Mouse (Mus musculus) forebrain, embryonic 12.5 days (tissue): Measurements from ENCODE around the gene Gm38394. TPM values are rescaled to one million over a fixed set of nuclear protein-coding genes. Genes with fewer than 3 reads are reported as not detected.
"Not testable (repeated sequence)": the region's sequence is repeated elsewhere in the genome, so short reads cannot be mapped to it uniquely, and the experiment has no call there.

ENCODE experiments used
- ATAC-seq: fragments of 200-750 bp; cut with Nextera tagmentation; 2 replicates; pipeline ENCODE4 v1.8.0; 2017; ENCODE audit warnings: moderate TSS enrichment; ENCODE audit not compliant: low FRiP score
- H3K27ac ChIP-seq: fragments of 300-500 bp; sonication (generic); 2 replicates; pipeline ENCODE4 v1.5.1; 2016; ENCODE audit warnings: mild to moderate bottlenecking
- H3K27me3 ChIP-seq: fragments of 300-500 bp; sonication (generic); 2 replicates; pipeline ENCODE4 v1.6.1; 2016; ENCODE audit warnings: mild to moderate bottlenecking
- H3K36me3 ChIP-seq: fragments of 300-500 bp; sonication (generic); replicated peaks from 2 replicates; pipeline ENCODE4 v1.6.1; 2016; ENCODE audit warnings: mild to moderate bottlenecking
- H3K4me1 ChIP-seq: fragments of 300-500 bp; sonication (generic); 2 replicates; pipeline ENCODE4 v1.6.1; 2016
- H3K4me2 ChIP-seq: fragments of 300-500 bp; sonication (generic); 2 replicates; pipeline ENCODE4 v1.6.1; 2016; ENCODE audit warnings: mild to moderate bottlenecking, moderate library complexity
- H3K4me3 ChIP-seq: fragments of 300-500 bp; sonication (generic); replicated peaks from 2 replicates; pipeline ENCODE4 v1.5.1; 2016; ENCODE audit warnings: mild to moderate bottlenecking
- H3K9ac ChIP-seq: fragments of 300-500 bp; sonication (generic); 2 replicates; pipeline ENCODE4 v1.6.1; 2016; ENCODE audit warnings: mild to moderate bottlenecking
- H3K9me3 ChIP-seq: fragments of 300-500 bp; sonication (generic); 2 replicates; pipeline ENCODE4 v1.6.1; 2016
- WGBS: fragments of 180-500 bp; shearing (Covaris S2); methylation state at CpG from one replicate; pipeline ENCODE4 v1.1.7; 2016; 5-methylcytosine and 5-hydroxymethylcytosine counted together
- polyA plus RNA-seq: library from polyadenylated mRNA; unstranded; fragments of >200 nt; fragmentation: Nextera tagmentation; extraction: Ambion mirVana; gene quantifications from 2 replicates; pipeline ENCODE4 v1.2.1, GENCODE M21; 2016

The Gm38394 gene
- 6.3 and 6.4 TPM in 2 replicates for polyA plus RNA-seq

- ATAC-seq: peak; percentile 99
- peak within 1 kb of the TSS; percentile 88 for H3K4me3 ChIP-seq
- H3K4me2 ChIP-seq: peak within 1 kb of the TSS; percentile 90
- H3K36me3 ChIP-seq: peaks cover 29% of the 10 kb centered on the region
- no peaks in the 10 kb centered on the region for H3K9me3 ChIP-seq
- WGBS: 3% methylated on average over 26 of the region's 26 CpGs
- H3K27me3 ChIP-seq: no peaks in the 10 kb centered on the region
- peak within 1 kb of the TSS; percentile 86 for H3K9ac ChIP-seq
- H3K27ac ChIP-seq: peak within 1 kb of the TSS; percentile 91
- peaks cover 35% of the 10 kb centered on the region for H3K4me1 ChIP-seq
Observed at GRCm38 (mm10) chr1:133661203-133661933, at the start of gene Gm38394. Gene Gm38394 (minus strand): TSS chr1:133661318.

GRCm38 (mm10) chr1:133710895-133711294, 49.8 kb upstream of the Gm38394 start:
- H3K9ac ChIP-seq: no peak overlapping the region
- H3K4me1 ChIP-seq: peaks cover 29% of the 10 kb centered on the region
- no peaks in the 10 kb centered on the region for H3K27me3 ChIP-seq
- WGBS: 35% methylated on average over 6 of the region's 6 CpGs
- H3K9me3 ChIP-seq: no peaks in the 10 kb centered on the region
- peaks cover 13% of the 10 kb centered on the region for H3K36me3 ChIP-seq
- ATAC-seq: no peak
- H3K4me3 ChIP-seq: no peak overlapping the region
- H3K4me2 ChIP-seq: no peak overlapping the region
- 0 out of 2 replicates have a peak overlapping the region, but pooled peaks have one; percentile 0 for H3K27ac ChIP-seq

GRCm38 (mm10) chr1:133709292-133709691, 48.2 kb upstream of the Gm38394 start:
- WGBS: 89% methylated on average over 3 of the region's 3 CpGs
- no peak overlapping the region for H3K27ac ChIP-seq
- peaks cover 25% of the 10 kb centered on the region for H3K4me1 ChIP-seq

GRCm38 (mm10) chr1:133701824-133702223, 40.7 kb upstream of the Gm38394 start:
- not testable (repeated sequence) for H3K36me3 ChIP-seq, H3K4me3 ChIP-seq, H3K9me3 ChIP-seq, H3K27ac ChIP-seq, H3K4me2 ChIP-seq, ATAC-seq, H3K27me3 ChIP-seq, H3K4me1 ChIP-seq, H3K9ac ChIP-seq
- WGBS: 6% methylated on average over 1 of the region's 2 CpGs

More at GRCm38 (mm10) chr1:133709292-133709691, 48.2 kb upstream of the Gm38394 start:
- ATAC-seq: no peak
- no peak overlapping the region for H3K4me3 ChIP-seq
- H3K9ac ChIP-seq: no peak overlapping the region
- peaks cover 6% of the 10 kb centered on the region; the same call in 1 of the 2 replicates for H3K36me3 ChIP-seq
- H3K4me2 ChIP-seq: no peak overlapping the region
- no peaks in the 10 kb centered on the region for H3K27me3 ChIP-seq
- H3K9me3 ChIP-seq: no peaks in the 10 kb centered on the region

GRCm38 (mm10) chr1:133697935-133698620, 37.0 kb upstream of the Gm38394 start:
- Histone ChIP-seq H3K9me3 (no peaks in the 10 kb centered on the region), H3K4me2 (no peak overlapping the region), H3K27ac (no peak overlapping the region), H3K4me1 (peaks cover 24% of the 10 kb centered on the region), H3K27me3 (peaks cover 4% of the 10 kb centered on the region; the same call in 1 of the 2 replicates), H3K4me3 (no peak overlapping the region), H3K36me3 (no peaks in the 10 kb centered on the region), H3K9ac (no peak overlapping the region)
- 94% methylated on average over 12 of the region's 12 CpGs for WGBS
- ATAC-seq: no peak

GRCm38 (mm10) chr1:133695901-133696300, 34.8 kb upstream of the Gm38394 start:
- no peak; the same call in 1 of the 2 replicates for ATAC-seq
- Histone ChIP-seq H3K4me2 (no peak overlapping the region), H3K36me3 (no peaks in the 10 kb centered on the region), H3K27me3 (peaks cover 4% of the 10 kb centered on the region; the same call in 1 of the 2 replicates), H3K4me1 (peaks cover 24% of the 10 kb centered on the region), H3K27ac (peak overlapping the region; percentile 59), H3K9me3 (no peaks in the 10 kb centered on the region), H3K9ac (no peak overlapping the region), H3K4me3 (no peak overlapping the region)
- WGBS: 30% methylated on average over 7 of the region's 7 CpGs

GRCm38 (mm10) chr1:133694876-133695275, 33.8 kb upstream of the Gm38394 start:
- Histone ChIP-seq H3K27ac (no peak overlapping the region), H3K4me2 (no peak overlapping the region), H3K36me3 (no peaks in the 10 kb centered on the region), H3K27me3 (peaks cover 4% of the 10 kb centered on the region; the same call in 1 of the 2 replicates), H3K4me1 (peaks cover 24% of the 10 kb centered on the region), H3K9ac (no peak overlapping the region), H3K4me3 (no peak overlapping the region), H3K9me3 (no peaks in the 10 kb centered on the region)
- ATAC-seq: no peak
- 94% methylated on average over 1 of the region's 1 CpGs for WGBS

GRCm38 (mm10) chr1:133694301-133694700, 33.2 kb upstream of the Gm38394 start:
- Histone ChIP-seq H3K4me2 (no peak overlapping the region), H3K9me3 (no peaks in the 10 kb centered on the region), H3K27ac (no peak overlapping the region), H3K9ac (no peak overlapping the region), H3K36me3 (no peaks in the 10 kb centered on the region), H3K27me3 (peaks cover 4% of the 10 kb centered on the region; the same call in 1 of the 2 replicates), H3K4me3 (no peak overlapping the region), H3K4me1 (peaks cover 24% of the 10 kb centered on the region)
- WGBS: 0% methylated on average over 1 of the region's 1 CpGs
- ATAC-seq: no peak

GRCm38 (mm10) chr1:133693536-133694114, 32.5 kb upstream of the Gm38394 start:
- Histone ChIP-seq H3K4me2 (no peak overlapping the region), H3K27me3 (peaks cover 4% of the 10 kb centered on the region; the same call in 1 of the 2 replicates), H3K36me3 (no peaks in the 10 kb centered on the region), H3K27ac (no peak overlapping the region), H3K4me1 (peaks cover 24% of the 10 kb centered on the region), H3K9me3 (no peaks in the 10 kb centered on the region), H3K9ac (no peak overlapping the region), H3K4me3 (no peak overlapping the region)
- WGBS: 63% methylated on average over 11 of the region's 11 CpGs
- ATAC-seq: no peak

GRCm38 (mm10) chr1:133692195-133692594, 31.1 kb upstream of the Gm38394 start:
- 43% methylated on average over 4 of the region's 4 CpGs for WGBS
- H3K4me3 ChIP-seq: no peak overlapping the region
- no peak for ATAC-seq

GRCm38 (mm10) chr1:133691046-133691445, 29.9 kb upstream of the Gm38394 start:
- Histone ChIP-seq H3K9me3 (no peaks in the 10 kb centered on the region), H3K4me3 (no peak overlapping the region), H3K27ac (no peak overlapping the region), H3K4me2 (no peak overlapping the region), H3K9ac (no peak overlapping the region), H3K36me3 (no peaks in the 10 kb centered on the region), H3K4me1 (peaks cover 21% of the 10 kb centered on the region), H3K27me3 (peaks cover 4% of the 10 kb centered on the region; the same call in 1 of the 2 replicates)
- ATAC-seq: no peak
- 94% methylated on average over 6 of the region's 6 CpGs for WGBS

More at GRCm38 (mm10) chr1:133692195-133692594, 31.1 kb upstream of the Gm38394 start:
- no peaks in the 10 kb centered on the region for H3K9me3 ChIP-seq
- H3K9ac ChIP-seq: no peak overlapping the region
- no peak overlapping the region for H3K27ac ChIP-seq
- H3K4me1 ChIP-seq: peaks cover 24% of the 10 kb centered on the region
- H3K36me3 ChIP-seq: no peaks in the 10 kb centered on the region
- no peak overlapping the region for H3K4me2 ChIP-seq
- peaks cover 4% of the 10 kb centered on the region; the same call in 1 of the 2 replicates for H3K27me3 ChIP-seq

GRCm38 (mm10) chr1:133689897-133690296, 28.8 kb upstream of the Gm38394 start, which contains the start of gene Lax1:
Gene Lax1 (minus strand): TSS chr1:133690108.
- 66% methylated on average over 6 of the region's 6 CpGs for WGBS
- Histone ChIP-seq H3K9ac (no peak within 1 kb of the TSS), H3K9me3 (no peaks in the 10 kb centered on the region), H3K36me3 (no peaks in the 10 kb centered on the region), H3K27me3 (peaks cover 4% of the 10 kb centered on the region; the same call in 1 of the 2 replicates), H3K4me1 (peaks cover 10% of the 10 kb centered on the region), H3K27ac (no peak within 1 kb of the TSS), H3K4me2 (no peak within 1 kb of the TSS), H3K4me3 (no peak within 1 kb of the TSS)
- no peak for ATAC-seq
